Mouse (Mus musculus) neural tube, embryonic 13.5 days (tissue): ENCODE results near the gene Scfd2. TPM values are rescaled to one million over a fixed set of nuclear protein-coding genes. Genes with fewer than 3 reads are reported as not detected.

Experiments
- ATAC-seq: fragments of 200-750 bp; cut with Nextera tagmentation; 2 replicates; pipeline ENCODE4 v1.8.0; 2017; ENCODE audit warnings: low read depth, mild to moderate bottlenecking, moderate TSS enrichment, moderate library complexity
- H3K27ac ChIP-seq: fragments of 300-500 bp; sonication (generic); replicated peaks from 2 replicates; pipeline ENCODE4 v1.5.1; 2015; ENCODE audit warnings: moderate library complexity, mild to moderate bottlenecking, inconsistent platforms
- H3K27me3 ChIP-seq: fragments of 300-500 bp; sonication (generic); 2 replicates; pipeline ENCODE4 v1.6.1; 2015; ENCODE audit warnings: mild to moderate bottlenecking, inconsistent platforms
- H3K36me3 ChIP-seq: fragments of 300-500 bp; sonication (generic); 2 replicates; pipeline ENCODE4 v1.6.1; 2015; ENCODE audit warnings: mild to moderate bottlenecking, inconsistent platforms
- H3K4me1 ChIP-seq: fragments of 300-500 bp; sonication (generic); replicated peaks from 2 replicates; pipeline ENCODE4 v1.6.1; 2015; ENCODE audit warnings: inconsistent platforms
- H3K4me2 ChIP-seq: fragments of 300-500 bp; sonication (generic); 2 replicates; pipeline ENCODE4 v1.6.1; 2015; ENCODE audit warnings: inconsistent platforms, mild to moderate bottlenecking, moderate library complexity
- H3K4me3 ChIP-seq: fragments of 300-500 bp; sonication (generic); 2 replicates; pipeline ENCODE4 v1.5.1; 2015; ENCODE audit warnings: mild to moderate bottlenecking, inconsistent platforms
- H3K9ac ChIP-seq: fragments of 300-500 bp; sonication (generic); 2 replicates; pipeline ENCODE4 v1.6.1; 2015; ENCODE audit warnings: moderate library complexity, mild to moderate bottlenecking, inconsistent platforms
- H3K9me3 ChIP-seq: fragments of 300-500 bp; sonication (generic); 2 replicates; pipeline ENCODE4 v1.6.1; 2016; ENCODE audit warnings: inconsistent platforms
- whole genome bisulfite sequencing: fragments of 180-500 bp; shearing (Covaris S2); methylation state at CpG from one replicate; pipeline ENCODE4 v1.1.7; 2015; 5-methylcytosine and 5-hydroxymethylcytosine counted together
- polyA plus RNA-seq: library from polyadenylated mRNA; unstranded; fragments of >200 nt; fragmentation: Nextera tagmentation; extraction: Ambion mirVana; gene quantifications from 2 replicates; pipeline ENCODE4 v1.2.1, GENCODE M21; 2015

Gene Scfd2
- polyA plus RNA-seq, 1 experiment from 2014 or later = 17.2 TPM

DNA sequence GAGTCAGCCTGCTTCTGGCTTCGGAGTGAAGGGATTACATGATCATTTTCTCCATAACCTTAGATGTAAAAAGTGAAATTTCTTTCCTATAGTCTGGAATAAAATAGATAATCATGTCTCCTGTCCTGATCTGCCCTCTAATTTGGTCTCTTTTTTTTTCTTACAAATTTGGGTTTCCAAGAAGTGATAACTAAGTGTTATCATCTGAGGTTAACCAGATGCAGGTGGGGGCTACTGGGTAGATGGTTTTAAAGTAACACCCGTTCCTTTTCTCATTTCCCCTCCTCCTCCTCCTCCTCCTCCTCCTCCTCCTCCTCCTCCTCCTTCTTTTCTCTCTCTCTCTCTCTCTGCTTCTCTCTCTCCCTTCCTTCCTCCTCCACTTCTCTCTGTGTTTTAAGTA, 338.6 kb downstream of the Scfd2 start:
- no peak overlapping the region for H3K4me2 ChIP-seq
- H3K27me3 ChIP-seq = peaks cover 15% of the 10 kb centered on the region
- H3K4me1 ChIP-seq = peaks cover 56% of the 10 kb centered on the region
- no peak for ATAC-seq
- 0 out of 2 replicates have a peak, but pooled peaks cover 2% of the 10 kb centered on the region for H3K36me3 ChIP-seq
- no peak overlapping the region for H3K4me3 ChIP-seq
- no peak overlapping the region for H3K9ac ChIP-seq
- WGBS = 60% methylated on average over 2 of the region's 2 CpGs
- H3K27ac ChIP-seq = no peak overlapping the region
- no peaks in the 10 kb centered on the region for H3K9me3 ChIP-seq

- H3K36me3 ChIP-seq = no peaks in the 10 kb centered on the region
- H3K9ac ChIP-seq = no peak overlapping the region
- H3K9me3 ChIP-seq = no peaks in the 10 kb centered on the region
- H3K4me1 ChIP-seq = peaks cover 36% of the 10 kb centered on the region
- ATAC-seq = no peak
- no peak overlapping the region for H3K4me2 ChIP-seq
- no peak overlapping the region for H3K27ac ChIP-seq
- peaks cover 15% of the 10 kb centered on the region for H3K27me3 ChIP-seq
- H3K4me3 ChIP-seq = no peak overlapping the region
- whole genome bisulfite sequencing = 75% methylated on average over 5 of the region's 5 CpGs
Observed at GRCm38 (mm10) chr5:74190911-74191310, 340.6 kb downstream of the Scfd2 start.

- no peak for ATAC-seq
- WGBS = 65% methylated on average over 9 of the region's 9 CpGs
- Histone ChIP-seq H3K4me3 (no peak overlapping the region), H3K4me2 (no peak overlapping the region), H3K27ac (no peak overlapping the region), H3K27me3 (peaks cover 17% of the 10 kb centered on the region), H3K36me3 (no peaks in the 10 kb centered on the region), H3K4me1 (peaks cover 32% of the 10 kb centered on the region), H3K9me3 (no peaks in the 10 kb centered on the region), H3K9ac (no peak overlapping the region)
Observed at GRCm38 (mm10) chr5:74190161-74190491, 341.4 kb downstream of the Scfd2 start.

GRCm38 (mm10) chr5:74189484-74190160, 341.9 kb downstream of the Scfd2 start:
- ATAC-seq = no peak
- H3K36me3 ChIP-seq = no peaks in the 10 kb centered on the region
- H3K4me3 ChIP-seq = no peak overlapping the region
- H3K4me2 ChIP-seq = no peak overlapping the region
- H3K9me3 ChIP-seq = no peaks in the 10 kb centered on the region
- H3K4me1 ChIP-seq = peaks cover 29% of the 10 kb centered on the region
- 57% methylated on average over 9 of the region's 9 CpGs for WGBS
- H3K27me3 ChIP-seq = peaks cover 17% of the 10 kb centered on the region
- no peak overlapping the region for H3K27ac ChIP-seq
- no peak overlapping the region for H3K9ac ChIP-seq

DNA sequence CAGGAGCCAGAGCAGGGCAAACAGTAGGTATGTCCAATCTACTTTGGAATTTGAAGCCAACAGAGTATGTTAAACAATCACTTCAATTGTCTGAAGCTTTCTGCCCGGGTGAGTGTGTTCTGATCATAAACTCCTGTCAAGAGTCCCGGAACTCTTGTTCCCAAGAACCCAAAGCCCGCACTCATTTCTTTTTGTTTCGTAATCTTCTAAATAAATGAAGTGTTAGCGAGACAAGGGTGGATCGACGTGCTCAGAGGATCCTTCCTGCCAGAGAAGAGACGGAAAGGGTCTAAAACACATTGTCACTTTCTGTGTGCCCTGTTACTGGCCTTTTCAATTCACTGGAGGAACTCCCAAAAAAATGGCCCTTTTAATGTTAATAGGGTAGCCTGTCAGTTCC, 342.7 kb downstream of the Scfd2 start:
- Histone ChIP-seq H3K27me3 (peaks cover 13% of the 10 kb centered on the region), H3K9me3 (no peaks in the 10 kb centered on the region), H3K4me3 (no peak overlapping the region), H3K4me2 (no peak overlapping the region), H3K36me3 (no peaks in the 10 kb centered on the region), H3K4me1 (peaks cover 22% of the 10 kb centered on the region), H3K9ac (no peak overlapping the region), H3K27ac (no peak overlapping the region)
- WGBS = 79% methylated on average over 8 of the region's 8 CpGs
- ATAC-seq = no peak

GRCm38 (mm10) chr5:74188076-74188475, 343.5 kb downstream of the Scfd2 start:
- Histone ChIP-seq H3K4me3 (no peak overlapping the region), H3K27me3 (peaks cover 12% of the 10 kb centered on the region), H3K36me3 (no peaks in the 10 kb centered on the region), H3K9me3 (no peaks in the 10 kb centered on the region), H3K4me2 (no peak overlapping the region), H3K27ac (no peak overlapping the region), H3K9ac (no peak overlapping the region), H3K4me1 (peaks cover 20% of the 10 kb centered on the region)
- ATAC-seq = no peak
- WGBS = 94% methylated on average over 12 of the region's 12 CpGs

- WGBS = 84% methylated on average over 9 of the region's 9 CpGs
- ATAC-seq = no peak
- Histone ChIP-seq H3K4me3 (no peak overlapping the region), H3K9me3 (no peaks in the 10 kb centered on the region), H3K9ac (no peak overlapping the region), H3K4me2 (no peak overlapping the region), H3K36me3 (no peaks in the 10 kb centered on the region), H3K4me1 (peaks cover 24% of the 10 kb centered on the region), H3K27me3 (peaks cover 2% of the 10 kb centered on the region; the same call in 1 of the 2 replicates), H3K27ac (no peak overlapping the region)
Observed at GRCm38 (mm10) chr5:74184607-74185006, 347.0 kb downstream of the Scfd2 start.

GRCm38 (mm10) chr5:74183118-74183517, 348.4 kb downstream of the Scfd2 start:
- 50% methylated on average over 10 of the region's 10 CpGs for WGBS
- H3K36me3 ChIP-seq = no peaks in the 10 kb centered on the region
- no peak for ATAC-seq

GRCm38 (mm10) chr5:74180216-74180615, 351.3 kb downstream of the Scfd2 start:
- no peak overlapping the region for H3K9ac ChIP-seq
- WGBS = 13% methylated on average over 10 of the region's 10 CpGs
- H3K36me3 ChIP-seq = no peaks in the 10 kb centered on the region
- H3K27me3 ChIP-seq = no peaks in the 10 kb centered on the region
- no peak for ATAC-seq
- H3K4me1 ChIP-seq = peaks cover 28% of the 10 kb centered on the region
- no peak overlapping the region for H3K4me3 ChIP-seq
- H3K4me2 ChIP-seq = no peak overlapping the region
- no peaks in the 10 kb centered on the region for H3K9me3 ChIP-seq
- H3K27ac ChIP-seq = no peak overlapping the region

More at GRCm38 (mm10) chr5:74183118-74183517, 348.4 kb downstream of the Scfd2 start:
- H3K4me3 ChIP-seq = no peak overlapping the region
- 0 out of 2 replicates have a peak, but pooled peaks cover 2% of the 10 kb centered on the region for H3K27me3 ChIP-seq
- H3K27ac ChIP-seq = no peak overlapping the region
- peaks cover 18% of the 10 kb centered on the region for H3K4me1 ChIP-seq
- H3K4me2 ChIP-seq = no peak overlapping the region
- H3K9ac ChIP-seq = no peak overlapping the region
- no peaks in the 10 kb centered on the region for H3K9me3 ChIP-seq

DNA sequence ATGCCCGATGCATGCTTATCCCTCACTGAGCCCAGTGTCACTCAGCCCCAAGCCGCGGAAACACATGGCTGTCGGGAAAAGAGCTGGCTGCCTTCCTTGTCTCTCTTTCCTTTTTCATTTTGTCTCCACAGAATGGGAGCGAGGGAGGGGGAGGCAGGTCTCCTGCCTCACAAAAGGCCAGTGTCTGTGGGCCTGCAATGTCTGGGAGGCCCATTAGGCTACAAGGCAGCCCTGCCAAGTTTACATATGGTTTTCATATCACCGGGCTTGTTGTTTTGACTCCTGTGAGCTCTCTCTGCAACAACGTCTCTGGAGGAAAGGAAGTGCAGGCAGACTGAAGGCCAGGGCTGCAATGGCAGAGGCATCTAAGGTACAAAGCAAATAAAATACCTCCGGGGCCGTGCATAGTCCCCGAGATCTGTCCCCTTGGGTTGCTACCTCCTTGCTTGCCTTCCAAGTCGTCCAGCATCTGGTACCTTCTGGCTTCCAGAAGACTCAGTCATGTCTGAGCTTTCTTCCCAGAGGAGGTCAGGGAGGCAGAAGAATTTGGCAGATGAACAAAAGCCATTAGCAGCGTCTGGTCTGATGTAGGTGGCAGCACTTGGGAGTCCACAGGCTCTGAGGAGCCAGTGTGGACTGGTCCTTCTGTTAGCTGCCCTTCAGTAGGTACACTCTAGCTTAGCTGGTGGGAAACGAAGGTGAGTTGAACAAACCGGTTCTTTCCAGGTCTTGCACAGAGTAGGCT, 355.9 kb downstream of the Scfd2 start:
- 0 out of 2 replicates have a peak, but pooled peaks have one; percentile 48 for ATAC-seq
- no peaks in the 10 kb centered on the region for H3K27me3 ChIP-seq
- H3K9me3 ChIP-seq = no peaks in the 10 kb centered on the region
- peak overlapping the region; percentile 23 for H3K27ac ChIP-seq
- WGBS = 53% methylated on average over 14 of the region's 14 CpGs
- H3K4me3 ChIP-seq = no peak overlapping the region
- peaks cover 37% of the 10 kb centered on the region for H3K4me1 ChIP-seq
- H3K9ac ChIP-seq = no peak overlapping the region
- no peaks in the 10 kb centered on the region for H3K36me3 ChIP-seq
- no peak overlapping the region for H3K4me2 ChIP-seq

DNA sequence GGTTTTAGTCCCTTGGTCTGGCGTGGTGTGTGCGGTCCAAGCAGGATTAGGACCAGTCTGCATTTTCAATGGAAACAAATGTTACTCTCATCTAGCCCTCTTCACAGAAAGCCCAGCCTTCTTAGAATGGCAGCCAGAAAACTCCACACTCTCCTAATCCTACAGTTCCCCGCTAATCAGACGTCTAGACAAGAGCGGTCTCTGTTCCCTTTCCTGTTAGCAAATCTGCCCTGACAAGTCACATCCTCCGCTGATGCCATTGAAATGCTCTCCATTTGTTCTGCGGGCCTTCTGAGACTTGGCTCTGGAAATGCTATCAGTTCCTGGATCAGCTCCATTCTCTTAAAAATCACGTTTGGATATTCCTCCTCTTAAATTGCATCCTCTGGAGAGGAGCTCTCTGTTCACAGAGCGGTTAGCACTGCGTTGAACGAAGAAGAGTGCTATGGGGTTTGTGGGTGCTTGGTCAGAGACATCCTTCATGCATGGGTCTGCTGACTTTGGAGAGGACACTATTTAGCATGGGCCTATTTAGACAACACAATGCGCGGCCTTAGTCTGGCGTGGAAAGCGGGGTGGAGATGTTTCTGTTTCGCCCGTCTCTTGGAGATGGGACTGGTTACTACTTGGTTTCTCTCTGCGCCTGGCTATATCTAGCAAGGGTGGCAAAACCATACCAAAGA, 358.3 kb downstream of the Scfd2 start:
- Histone ChIP-seq H3K9ac (no peak overlapping the region), H3K4me3 (no peak overlapping the region), H3K4me2 (no peak overlapping the region), H3K27me3 (no peaks in the 10 kb centered on the region), H3K9me3 (no peaks in the 10 kb centered on the region), H3K4me1 (peaks cover 26% of the 10 kb centered on the region), H3K36me3 (no peaks in the 10 kb centered on the region), H3K27ac (0 out of 2 replicates have a peak overlapping the region, but pooled peaks have one; percentile 15)
- WGBS = 77% methylated on average over 18 of the region's 18 CpGs
- ATAC-seq = no peak

DNA sequence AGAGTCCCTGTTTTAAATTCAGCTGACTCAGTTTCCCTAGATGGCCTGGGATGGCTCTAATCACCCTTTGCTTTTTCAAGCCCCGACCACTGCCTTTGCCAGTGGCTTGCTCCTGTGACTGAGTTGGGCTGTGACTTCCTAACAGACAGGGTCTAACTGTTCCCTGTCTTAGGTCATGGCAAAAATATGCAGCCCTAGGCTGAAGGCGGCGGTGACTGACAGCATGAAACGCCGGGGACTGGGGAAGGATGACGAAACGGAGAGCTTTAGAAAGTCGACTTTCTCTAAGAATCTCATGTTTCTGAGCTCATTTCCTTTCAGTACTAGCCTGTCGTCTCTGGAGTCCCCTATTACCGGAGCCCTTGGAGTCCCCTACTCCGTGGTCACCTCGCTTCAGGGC, 359.4 kb downstream of the Scfd2 start:
- H3K27ac ChIP-seq = no peak overlapping the region
- H3K9me3 ChIP-seq = no peaks in the 10 kb centered on the region
- H3K9ac ChIP-seq = no peak overlapping the region
- peaks cover 26% of the 10 kb centered on the region for H3K4me1 ChIP-seq
- no peak overlapping the region for H3K4me3 ChIP-seq
- no peaks in the 10 kb centered on the region for H3K27me3 ChIP-seq
- no peak for ATAC-seq
- no peaks in the 10 kb centered on the region for H3K36me3 ChIP-seq
- no peak overlapping the region for H3K4me2 ChIP-seq
- WGBS = 78% methylated on average over 12 of the region's 12 CpGs
